Mouse (Mus musculus) forebrain, embryonic 11.5 days (tissue): ENCODE data around the gene Uggt1. TPM values are rescaled to one million over a fixed set of nuclear protein-coding genes. Genes with fewer than 3 reads are reported as not detected.

Experiments used
- ATAC-seq: fragments of 200-750 bp; cut with Nextera tagmentation; replicated peaks from 2 replicates; pipeline ENCODE4 v1.8.0; 2017; ENCODE audit warnings: moderate TSS enrichment; ENCODE audit not compliant: low FRiP score
- DNase-seq: peaks from one replicate; pipeline ENCODE4 v3.0.0-alpha.2; 2017; ENCODE audit warnings: low spot score
- H3K27ac ChIP-seq: fragments of 300-500 bp; sonication (generic); 2 replicates; pipeline ENCODE4 v1.5.1; 2014; ENCODE audit warnings: low read depth, low read length
- H3K27me3 ChIP-seq: fragments of 300-500 bp; sonication (generic); 2 replicates; pipeline ENCODE4 v1.6.1; 2014; ENCODE audit warnings: mild to moderate bottlenecking, low read length, mixed read lengths; ENCODE audit not compliant: control insufficient read depth, insufficient read depth
- H3K36me3 ChIP-seq: fragments of 300-500 bp; sonication (generic); 2 replicates; pipeline ENCODE4 v1.6.1; 2014; ENCODE audit warnings: mild to moderate bottlenecking, low read length, moderate library complexity, mixed read lengths; ENCODE audit not compliant: control insufficient read depth, insufficient read depth
- H3K4me1 ChIP-seq: fragments of 300-500 bp; sonication (generic); replicated peaks from 2 replicates; pipeline ENCODE4 v1.6.1; 2014; ENCODE audit warnings: low read length, mixed read lengths; ENCODE audit not compliant: control insufficient read depth, insufficient read depth
- H3K4me2 ChIP-seq: fragments of 300-500 bp; sonication (generic); 2 replicates; pipeline ENCODE4 v1.6.1; 2014; ENCODE audit warnings: low read depth, mild to moderate bottlenecking, low read length, moderate library complexity, mixed read lengths; ENCODE audit not compliant: severe bottlenecking
- H3K4me3 ChIP-seq: fragments of 300-500 bp; sonication (generic); 2 replicates; pipeline ENCODE4 v1.5.1; 2014; ENCODE audit warnings: low read depth, low read length
- H3K9ac ChIP-seq: fragments of 300-500 bp; sonication (generic); 2 replicates; pipeline ENCODE4 v1.6.1; 2014; ENCODE audit warnings: low read length
- H3K9me3 ChIP-seq: fragments of 300-500 bp; sonication (generic); 2 replicates; pipeline ENCODE4 v1.6.1; 2016; ENCODE audit warnings: low read length, mixed read lengths; ENCODE audit not compliant: control insufficient read depth
- WGBS: fragments of 180-500 bp; shearing (Covaris S2); extraction: QIAGEN DNeasy Blood & Tissue Kit; methylation state at CpG from one replicate; pipeline ENCODE4 v1.1.7; 2014; 5-methylcytosine and 5-hydroxymethylcytosine counted together
- polyA plus RNA-seq: library from polyadenylated mRNA; unstranded; fragments of >200 nt; fragmentation: Nextera tagmentation; extraction: Ambion mirVana; gene quantifications from 2 replicates; pipeline ENCODE4 v1.2.1, GENCODE M21; 2014

Gene Uggt1
- polyA plus RNA-seq, 1 experiment from 2014 or later = 72.8 TPM

DNA sequence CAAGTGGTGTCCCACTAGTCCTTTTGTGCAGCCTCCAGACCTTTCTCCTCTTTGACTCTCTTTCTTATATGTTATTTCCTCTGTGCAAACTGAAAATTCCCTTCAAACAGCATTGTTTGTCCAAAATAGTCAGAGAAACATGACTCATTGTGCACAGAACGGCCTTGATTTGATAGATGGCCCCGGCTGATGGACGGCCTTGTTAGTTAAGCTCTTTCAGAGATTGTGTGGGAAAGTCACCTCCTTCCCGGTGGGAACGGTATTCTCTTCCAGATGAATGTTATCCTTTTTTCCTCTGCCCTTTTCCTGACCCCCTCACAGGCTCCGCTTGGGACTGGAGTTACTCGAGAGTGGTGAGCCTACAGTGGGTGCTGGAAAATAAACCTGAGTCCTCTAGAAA, 119.4 kb downstream of the Uggt1 start:
- Histone ChIP-seq H3K9ac (no peak overlapping the region), H3K9me3 (no peaks in the 10 kb centered on the region), H3K27ac (no peak overlapping the region), H3K36me3 (no peaks in the 10 kb centered on the region), H3K27me3 (no peaks in the 10 kb centered on the region), H3K4me2 (no peak overlapping the region), H3K4me1 (no peaks in the 10 kb centered on the region), H3K4me3 (no peak overlapping the region)
- WGBS = 85% methylated on average over 7 of the region's 7 CpGs
- ATAC-seq (no peak), DNase-seq (no peak)

DNA sequence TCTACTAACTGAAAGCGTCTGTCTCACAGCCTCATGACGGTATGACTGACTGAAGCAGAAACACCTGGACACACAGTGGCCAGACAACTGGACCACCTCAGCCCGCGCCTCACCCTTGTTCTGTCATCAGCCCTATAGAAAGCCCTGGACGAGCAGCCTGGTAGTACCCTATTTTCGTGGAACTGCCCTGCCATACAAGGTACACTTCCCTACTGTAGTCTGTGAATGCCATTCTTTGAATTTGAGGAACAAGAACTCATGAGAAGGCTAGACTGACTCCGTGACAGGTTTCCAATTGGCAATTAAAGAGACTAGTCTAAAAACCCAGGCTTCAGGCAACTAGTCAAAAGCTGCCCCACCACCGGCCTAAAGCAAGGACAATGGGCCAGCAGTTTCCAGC, 123.3 kb downstream of the Uggt1 start:
- H3K9me3 ChIP-seq = no peaks in the 10 kb centered on the region

DNA sequence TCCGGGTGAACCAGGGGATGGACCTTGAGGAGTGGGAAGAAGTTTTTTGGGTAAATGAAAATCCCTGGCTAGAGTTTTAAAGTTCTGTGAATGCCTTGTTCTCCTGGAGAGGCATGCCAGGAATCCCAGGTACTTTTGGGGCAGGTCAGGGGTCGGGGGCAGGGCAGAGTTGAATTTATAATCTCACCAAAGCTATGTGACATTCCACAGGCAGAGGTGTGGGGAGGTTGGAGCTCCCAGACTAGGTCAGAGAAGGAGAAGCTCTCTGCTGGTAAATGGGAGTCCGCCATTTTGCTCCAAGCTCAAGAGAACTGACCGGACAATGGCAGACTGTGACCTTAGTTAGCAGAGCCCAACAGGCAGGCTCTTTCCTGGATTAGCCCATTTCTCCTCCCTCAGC, 125.1 kb downstream of the Uggt1 start:
- WGBS = 88% methylated on average over 4 of the region's 4 CpGs
- no peaks in the 10 kb centered on the region for H3K9me3 ChIP-seq
- DNase-seq = no peak

More for the DNA sequence above, 123.3 kb downstream of the Uggt1 start:
- 82% methylated on average over 8 of the region's 8 CpGs for WGBS
- Histone ChIP-seq H3K27ac (no peak overlapping the region), H3K27me3 (no peaks in the 10 kb centered on the region), H3K4me1 (no peaks in the 10 kb centered on the region), H3K4me3 (no peak overlapping the region), H3K9ac (no peak overlapping the region), H3K4me2 (no peak overlapping the region), H3K36me3 (no peaks in the 10 kb centered on the region)
- ATAC-seq (no peak), DNase-seq (no peak)

DNA sequence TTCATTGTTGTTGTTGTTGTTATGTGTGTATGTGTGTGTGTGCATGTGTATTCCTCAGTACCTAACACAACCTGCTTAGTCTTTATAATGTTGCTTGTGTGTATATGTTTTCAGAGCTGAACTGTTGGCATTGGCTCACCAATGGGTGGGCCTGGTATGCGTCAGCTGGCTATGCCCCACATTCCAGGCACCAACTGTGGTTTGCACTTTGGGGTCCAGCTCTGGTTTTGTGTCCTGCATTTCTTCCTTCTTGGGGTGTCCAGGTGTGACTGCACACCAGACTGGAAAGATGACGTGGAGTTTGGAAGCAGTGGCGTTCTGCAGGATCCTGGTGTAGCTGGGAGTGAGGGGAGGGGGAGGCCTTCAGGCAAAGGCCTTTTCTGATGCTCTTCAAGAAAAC, 125.6 kb downstream of the Uggt1 start:
- Histone ChIP-seq H3K4me2 (no peak overlapping the region), H3K9me3 (no peaks in the 10 kb centered on the region), H3K27ac (no peak overlapping the region), H3K9ac (no peak overlapping the region), H3K4me1 (no peaks in the 10 kb centered on the region), H3K36me3 (no peaks in the 10 kb centered on the region), H3K27me3 (no peaks in the 10 kb centered on the region), H3K4me3 (no peak overlapping the region)
- DNase-seq (no peak), ATAC-seq (no peak)
- WGBS = 87% methylated on average over 3 of the region's 3 CpGs

More for the DNA sequence above, 125.1 kb downstream of the Uggt1 start:
- Histone ChIP-seq H3K4me3 (no peak overlapping the region), H3K4me1 (no peaks in the 10 kb centered on the region), H3K27me3 (no peaks in the 10 kb centered on the region), H3K4me2 (no peak overlapping the region), H3K36me3 (no peaks in the 10 kb centered on the region), H3K9ac (no peak overlapping the region), H3K27ac (no peak overlapping the region)
- ATAC-seq = no peak

DNA sequence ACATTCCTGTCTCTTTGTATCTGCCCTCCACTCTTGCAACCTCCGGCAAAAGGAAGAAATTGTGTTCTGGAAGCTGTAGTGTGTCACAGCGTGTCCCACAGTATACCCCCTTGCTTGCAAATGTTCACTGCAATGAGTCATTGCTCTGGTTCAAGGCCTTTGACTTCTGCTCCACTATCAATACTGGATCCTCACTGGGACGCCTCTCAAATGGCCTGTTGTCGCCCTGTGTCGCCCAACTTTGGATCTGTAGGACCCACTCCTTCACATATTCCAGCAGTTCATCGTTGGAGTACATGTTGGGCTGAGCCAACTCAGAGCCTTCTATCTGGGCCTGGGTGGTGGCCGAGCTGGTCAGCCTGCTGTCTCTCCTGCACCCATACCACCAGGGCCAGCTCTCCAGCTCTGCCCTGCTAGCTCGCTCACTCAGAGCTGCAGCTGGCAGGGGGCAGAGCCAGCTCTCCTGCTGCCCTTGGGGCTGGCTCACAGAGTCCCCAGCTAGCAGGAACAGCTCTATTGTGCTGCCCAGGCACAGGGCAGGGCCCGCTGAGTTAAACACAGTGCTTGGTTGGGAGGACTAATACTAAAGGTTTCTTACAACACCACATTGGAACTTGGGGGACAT, 126.3 kb downstream of the Uggt1 start:
- 80% methylated on average over 9 of the region's 9 CpGs for WGBS
- Histone ChIP-seq H3K4me2 (no peak overlapping the region), H3K4me1 (no peaks in the 10 kb centered on the region), H3K9me3 (no peaks in the 10 kb centered on the region), H3K27me3 (no peaks in the 10 kb centered on the region), H3K36me3 (no peaks in the 10 kb centered on the region), H3K9ac (no peak overlapping the region), H3K4me3 (no peak overlapping the region), H3K27ac (no peak overlapping the region)
- ATAC-seq (no peak), DNase-seq (no peak)

DNA sequence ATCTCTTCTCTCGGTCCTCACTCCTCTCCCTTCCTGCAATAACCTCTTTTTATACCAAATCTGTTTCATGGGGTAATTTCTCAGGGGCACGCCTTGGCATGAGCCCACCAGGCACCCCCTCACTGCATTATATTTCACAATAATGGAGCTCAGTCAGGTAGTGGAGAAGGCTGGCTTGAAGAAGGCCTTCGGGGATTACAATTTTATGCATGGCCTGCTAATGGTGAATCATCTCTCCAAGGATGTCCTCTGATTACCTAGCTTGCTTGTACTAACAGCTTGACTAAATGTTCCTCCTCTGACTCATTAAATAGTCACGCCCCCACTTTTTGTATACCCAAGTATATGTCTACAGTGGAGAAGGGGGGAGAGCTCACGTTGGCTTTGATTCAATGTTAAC, 128.0 kb downstream of the Uggt1 start:
- H3K9me3 ChIP-seq = no peaks in the 10 kb centered on the region
- no peaks in the 10 kb centered on the region for H3K4me1 ChIP-seq
- no peak overlapping the region for H3K27ac ChIP-seq

DNA sequence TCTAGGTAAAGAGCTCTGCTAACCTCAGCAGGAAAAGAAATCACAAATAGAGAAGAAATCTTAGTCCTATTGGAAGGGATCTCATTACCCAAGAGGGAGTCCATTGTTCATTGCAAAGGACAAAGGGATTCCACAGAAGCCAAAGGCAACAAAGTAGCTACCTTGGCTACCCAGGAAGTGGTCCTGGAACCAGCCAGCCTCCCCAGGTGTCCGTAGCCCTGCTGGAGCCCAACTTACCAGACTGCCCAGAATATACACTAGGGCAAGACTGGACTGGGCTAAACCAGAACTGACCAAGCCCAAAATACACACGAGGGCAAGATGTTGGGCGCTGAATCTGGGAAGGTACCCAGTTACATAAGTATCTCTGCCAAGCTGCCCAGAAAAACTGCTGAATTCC, 129.7 kb downstream of the Uggt1 start:
- ATAC-seq = no peak
- DNase-seq = no peak
- Histone ChIP-seq H3K27me3 (no peaks in the 10 kb centered on the region), H3K9me3 (no peaks in the 10 kb centered on the region), H3K9ac (no peak overlapping the region), H3K27ac (no peak overlapping the region), H3K4me2 (no peak overlapping the region), H3K4me1 (no peaks in the 10 kb centered on the region), H3K4me3 (no peak overlapping the region), H3K36me3 (no peaks in the 10 kb centered on the region)
- WGBS = 82% methylated on average over 3 of the region's 3 CpGs

More for the DNA sequence above, 128.0 kb downstream of the Uggt1 start:
- H3K9ac ChIP-seq = no peak overlapping the region
- no peaks in the 10 kb centered on the region for H3K27me3 ChIP-seq
- H3K36me3 ChIP-seq = no peaks in the 10 kb centered on the region
- DNase-seq (no peak), ATAC-seq (no peak)
- H3K4me2 ChIP-seq = no peak overlapping the region
- 82% methylated on average over 5 of the region's 5 CpGs for WGBS
- H3K4me3 ChIP-seq = no peak overlapping the region

DNA sequence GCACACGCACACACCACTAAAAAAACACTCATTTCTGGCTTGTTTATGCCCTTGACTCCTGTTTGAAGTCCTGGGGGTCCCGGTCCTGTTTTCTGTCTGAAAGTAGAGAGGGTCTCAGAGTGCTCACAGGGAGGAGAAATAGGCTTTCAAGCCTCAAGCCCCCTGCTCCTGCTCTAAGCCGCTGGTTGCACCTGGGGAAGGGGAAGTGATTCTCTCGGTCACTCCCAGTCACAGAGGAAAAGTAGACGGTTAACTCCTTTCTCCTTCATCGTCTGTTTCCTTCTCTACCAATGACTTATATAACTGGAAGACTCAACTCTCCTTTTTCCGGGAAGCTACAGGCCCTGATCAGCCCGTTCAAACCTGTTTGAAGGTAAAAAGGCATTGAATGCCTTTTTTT, 130.8 kb downstream of the Uggt1 start:
- Histone ChIP-seq H3K4me1 (no peaks in the 10 kb centered on the region), H3K36me3 (no peaks in the 10 kb centered on the region), H3K4me2 (no peak overlapping the region), H3K9me3 (no peaks in the 10 kb centered on the region), H3K27ac (no peak overlapping the region), H3K27me3 (no peaks in the 10 kb centered on the region), H3K4me3 (no peak overlapping the region), H3K9ac (no peak overlapping the region)
- DNase-seq (no peak), ATAC-seq (no peak)
- 85% methylated on average over 8 of the region's 8 CpGs for WGBS

DNA sequence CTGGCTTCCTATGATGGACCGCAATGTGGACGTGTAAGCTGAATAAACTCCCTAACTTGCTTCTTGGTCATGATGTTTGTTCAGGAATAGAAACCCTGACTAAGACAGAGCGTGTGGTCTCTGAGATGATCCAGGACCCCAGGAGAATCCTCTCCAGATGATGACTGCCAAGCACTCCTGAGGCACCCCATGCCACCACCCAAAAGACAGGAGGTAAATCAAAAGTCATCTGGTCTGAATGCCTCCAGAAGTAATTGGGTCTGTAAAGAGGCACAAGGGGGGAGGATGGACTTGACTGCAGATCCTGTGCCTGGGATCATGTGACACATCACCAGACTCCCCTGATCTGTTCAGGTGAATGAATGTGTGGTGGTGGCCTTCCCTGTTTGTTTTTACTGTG, 131.9 kb downstream of the Uggt1 start:
- no peaks in the 10 kb centered on the region for H3K4me1 ChIP-seq
- H3K9ac ChIP-seq = no peak overlapping the region
- no peaks in the 10 kb centered on the region for H3K36me3 ChIP-seq
- no peaks in the 10 kb centered on the region for H3K27me3 ChIP-seq
- H3K4me3 ChIP-seq = no peak overlapping the region
- WGBS = 98% methylated on average over 3 of the region's 3 CpGs
- no peak overlapping the region for H3K4me2 ChIP-seq
- no peaks in the 10 kb centered on the region for H3K9me3 ChIP-seq
- DNase-seq (no peak), ATAC-seq (no peak)
- no peak overlapping the region for H3K27ac ChIP-seq
